Mouse (Mus musculus) B cell, adult (primary cell): ENCODE data around the gene Ptges3. TPM values are rescaled to one million over a fixed set of nuclear protein-coding genes. Genes with fewer than 3 reads are reported as not detected.

Experiments used
- total RNA-seq: library from RNA; stranded (reverse); gene quantifications from 4 replicates; pipeline ENCODE4 v1.2.4, GENCODE M21; 2023; ENCODE audit not compliant: inconsistent age

Gene Ptges3
- 125 to 138 TPM (median 132 TPM) in 4 replicates for total RNA-seq

GRCm38 (mm10) chr10:128058601-128059151, at the start of gene Ptges3:
Gene Ptges3, plus strand, starts transcription at chr10:128058954.

GRCm38 (mm10) chr10:128015068-128015934, 43.5 kb upstream of the Ptges3 start, which contains the start of gene Prim1:
Gene Prim1, plus strand, starts transcription at chr10:128015168.

GRCm38 (mm10) chr10:128082880-128083421, 24.2 kb downstream of the Ptges3 start, which contains the start of gene Atp5b:
Gene Atp5b, plus strand, starts transcription at chr10:128083273.

GRCm38 (mm10) chr10:128091564-128092505, 33.1 kb downstream of the Ptges3 start, which contains the start of gene Baz2a:
Gene Baz2a, plus strand, starts transcription at chr10:128091577.

Other genes starting within 250 kb of the Ptges3 start
- gene Rdh19, start 209.0 kb upstream of the Ptges3 start, total RNA-seq, result not detected in 4 replicates
- not detected in 4 replicates for gene Rdh16f2, start 192.5 kb upstream of the Ptges3 start, total RNA-seq
- gene Rdh7, start 170.1 kb upstream of the Ptges3 start, total RNA-seq, result not detected in 4 replicates
- not detected in 4 replicates for gene Sdr9c7, start 160.4 kb upstream of the Ptges3 start, total RNA-seq
- not detected in 4 replicates for gene Hsd17b6, start 51.3 kb upstream of the Ptges3 start, total RNA-seq
- gene Prim1, start 43.8 kb upstream of the Ptges3 start, total RNA-seq, result 14.7 to 17.6 TPM (median 16.0 TPM) in 4 replicates
- gene Naca, start 23.4 kb upstream of the Ptges3 start, total RNA-seq, result 579 to 612 TPM (median 595 TPM) in 4 replicates
- 578 to 690 TPM (median 600 TPM) in 4 replicates for gene Atp5b, start 24.3 kb downstream of the Ptges3 start, total RNA-seq
- gene Baz2a, start 32.6 kb downstream of the Ptges3 start, total RNA-seq, result 114 to 132 TPM (median 129 TPM) in 4 replicates
- gene Rbms2, start 121.3 kb downstream of the Ptges3 start, total RNA-seq, result 46.0 to 52.1 TPM (median 47.1 TPM) in 4 replicates
- not detected in 4 replicates for gene Gls2, start 135.5 kb downstream of the Ptges3 start, total RNA-seq
- gene Spryd4, start 152.9 kb downstream of the Ptges3 start, total RNA-seq, result 12.9 to 16.0 TPM (median 15.8 TPM) in 4 replicates
- not detected in 4 replicates for gene Mip, start 166.9 kb downstream of the Ptges3 start, total RNA-seq
- 11.7 to 20.7 TPM (median 15.9 TPM) in 4 replicates for gene Timeless, start 173.1 kb downstream of the Ptges3 start, total RNA-seq
- 0.48 TPM in 1 of 4 replicates, not detected in the others for gene Apon, start 195.1 kb downstream of the Ptges3 start, total RNA-seq
- gene Apof, start 209.7 kb downstream of the Ptges3 start, total RNA-seq, result 0.54 to 2.0 TPM (median 0.83 TPM) in 4 replicates
- gene Stat2, start 211.6 kb downstream of the Ptges3 start, total RNA-seq, result 109 to 134 TPM (median 120 TPM) in 4 replicates
- 0.30 TPM in 1 of 4 replicates, not detected in the others for gene Il23a, start 239.8 kb downstream of the Ptges3 start, total RNA-seq
- gene Pan2, start 244.4 kb downstream of the Ptges3 start, total RNA-seq, result 57.7 to 65.1 TPM (median 61.2 TPM) in 4 replicates